Mouse (Mus musculus) spleen, adult 2 months (tissue): ENCODE measurements around the gene Prss8.

Source experiments
- CTCF ChIP-seq: fragments of 200-500 bp; IDR thresholded peaks from 2 replicates; pipeline ENCODE4 v1.5.1; 2011; ENCODE audit warnings: mild to moderate bottlenecking, inconsistent platforms; ENCODE audit not compliant: insufficient read depth, insufficient read length, insufficient replicate concordance; ENCODE audit errors: extremely low read depth
- POLR2A ChIP-seq: fragments of 200-500 bp; IDR thresholded peaks from 2 replicates; pipeline ENCODE4 v1.6.1; 2011; ENCODE audit warnings: low read depth, low read length, inconsistent platforms

- no peak for TF ChIP-seq CTCF
- no peak for TF ChIP-seq POLR2A
These were observed 29.5 kb upstream of the Prss8 start for GRCm38 (mm10) chr7:127959364-127959763.
